Mouse (Mus musculus): ENCODE results near the gene Snrpa.

- TF ChIP-seq CTCF (IDR thresholded peaks at IDR 0.05; ENCODE audit: control insufficient read depth, insufficient read depth, low read length), result no peak
- TF ChIP-seq POLR2A (IDR thresholded peaks at IDR 0.05; ENCODE audit: borderline replicate concordance, control insufficient read depth, low read depth, low read length), result no peak; the same call in 1 of the 2 replicates
Measured at GRCm38 (mm10) chr7:27232781-27233281, 36.8 kb upstream of the Snrpa start, which contains the start of gene Coq8b.

Measured in bone marrow, adult 2 months (tissue).